Mouse (Mus musculus): ENCODE measurements around the gene 4931428L18Rik.
A peak's percentile ranks its signal among the peaks of the same experiment; 100 is the strongest.

4931428L18Rik gene

DNA sequence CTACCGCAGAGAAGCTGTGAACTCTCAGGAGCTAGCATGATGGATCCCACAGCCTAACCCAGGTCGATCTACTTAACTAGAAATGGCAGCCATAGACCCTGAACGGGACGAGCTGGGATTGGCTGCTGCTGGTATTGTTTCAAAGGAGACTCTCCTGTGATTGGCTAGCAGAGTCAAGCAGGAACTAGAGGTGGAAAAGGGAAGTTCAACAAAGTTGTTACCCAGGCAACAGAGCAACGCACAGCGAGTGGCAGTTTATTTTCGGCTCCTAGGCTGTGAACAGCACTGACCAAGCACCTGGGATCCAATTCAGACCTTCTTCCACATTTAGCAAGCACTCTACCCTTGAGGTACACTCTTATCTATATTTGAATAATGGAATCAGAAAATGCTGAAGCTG lies at the start of gene 4931428L18Rik, which contains the start of gene Pih1d3:
4931428L18Rik (minus strand) TSS at position 121 of the 400 bp plus-strand sequence.
Pih1d3 (plus strand) TSS at position 275 of the 400 bp plus-strand sequence.
- DNase-seq (ENCODE audit: low read depth, low spot score) = no peak

DNA sequence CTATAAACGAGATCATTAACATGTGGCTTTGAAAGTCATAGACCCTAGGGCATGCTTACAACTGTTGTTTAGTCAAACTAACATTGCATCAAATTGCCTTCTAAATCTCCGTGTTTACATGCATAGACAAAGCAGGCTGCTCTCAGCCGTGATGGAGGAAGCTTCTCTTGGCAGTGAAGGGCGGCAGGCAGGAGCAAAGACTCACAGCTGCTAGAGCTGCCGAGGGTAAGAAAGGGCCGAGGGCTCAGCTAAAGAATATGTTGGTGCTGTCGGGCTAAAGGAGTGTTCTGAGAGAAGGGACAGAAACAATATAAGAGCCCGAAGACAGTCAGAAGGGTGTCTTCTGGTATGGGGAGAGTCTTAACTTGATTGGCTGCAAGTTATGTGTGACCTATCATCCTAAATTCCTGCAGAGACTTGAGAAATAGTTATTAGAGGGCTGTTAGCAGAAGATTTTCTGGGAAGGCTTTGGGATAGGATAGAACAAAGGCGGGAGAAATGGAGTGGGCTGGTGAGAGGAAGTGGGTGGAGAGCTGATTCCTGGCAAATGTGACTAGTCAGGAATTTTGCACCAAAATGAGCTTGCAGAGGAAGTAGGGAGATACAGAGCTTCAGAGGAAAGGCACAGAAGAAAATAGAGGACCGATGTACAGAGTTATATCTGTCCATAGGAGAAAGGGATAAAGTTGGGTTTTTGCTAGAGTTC lies 37.9 kb upstream of the 4931428L18Rik start:
- no peak for DNase-seq (ENCODE audit: low read depth, low spot score)

DNA sequence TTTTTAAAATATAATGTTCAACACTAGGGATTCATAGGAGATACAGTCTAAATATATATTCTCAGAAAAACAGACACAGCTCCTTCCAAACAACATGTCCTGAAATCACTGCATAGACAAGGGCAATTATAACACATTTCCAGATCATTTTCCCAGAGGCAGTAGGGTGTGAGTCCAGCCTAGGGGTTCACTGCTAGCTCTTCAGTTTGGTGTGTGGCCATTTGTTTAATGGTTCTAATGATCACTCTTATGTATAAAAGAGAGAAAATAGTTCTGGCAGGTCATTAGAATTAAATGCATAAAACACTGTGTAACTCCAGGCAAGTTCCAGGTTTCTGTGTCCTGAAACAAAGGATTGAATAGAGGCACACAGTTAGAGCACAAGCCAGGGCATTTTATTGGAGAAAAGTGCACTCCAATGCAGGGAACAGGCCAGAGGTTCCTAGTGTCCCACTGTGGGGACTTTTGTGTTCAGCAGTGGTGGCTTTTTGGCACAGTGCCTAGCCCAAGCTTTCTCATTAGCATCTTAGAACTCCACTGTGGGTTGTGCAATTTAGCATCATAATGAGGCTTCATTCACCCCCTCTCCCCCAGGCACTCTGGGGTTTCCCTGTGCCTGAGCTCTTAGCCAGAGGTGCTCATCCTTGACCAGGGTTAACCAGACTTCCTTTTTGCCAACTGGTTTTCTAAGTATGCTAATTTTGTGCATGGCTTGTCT lies 11.0 kb upstream of the 4931428L18Rik start:
- no peak for DNase-seq (ENCODE audit: low read depth, low spot score)

DNA sequence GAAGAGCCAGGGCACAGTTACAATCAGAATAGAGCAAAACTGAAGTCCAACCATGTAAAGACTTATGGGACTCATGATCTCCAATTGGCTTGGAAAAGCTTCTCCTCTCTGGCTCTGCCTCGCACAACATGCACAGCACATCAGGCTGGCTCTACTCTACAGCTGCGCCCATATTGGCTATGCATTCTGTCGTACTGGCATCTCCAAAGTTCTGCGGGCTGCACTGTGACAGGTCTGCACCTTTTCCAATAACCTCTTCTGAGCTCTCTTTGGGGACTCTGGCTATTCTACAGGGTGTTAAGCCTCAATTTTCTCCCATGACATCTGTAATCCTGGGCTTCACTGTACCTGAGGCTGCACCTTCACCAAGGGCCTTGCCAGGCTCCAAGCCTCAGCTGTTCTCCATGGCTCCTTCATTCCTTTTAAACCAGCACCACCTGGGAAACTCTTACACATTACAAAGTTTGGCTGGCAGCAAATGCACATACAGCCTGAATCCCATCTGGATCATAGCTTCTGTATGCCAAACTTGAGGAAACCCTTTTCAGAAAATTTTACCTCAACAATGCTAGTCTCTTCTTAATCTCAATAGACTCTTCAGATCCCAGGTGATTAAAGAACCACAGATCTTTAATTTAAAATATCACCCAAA lies 1.8 kb downstream of the 4931428L18Rik start:
- no peak for DNase-seq (ENCODE audit: low read depth, low spot score)

DNA sequence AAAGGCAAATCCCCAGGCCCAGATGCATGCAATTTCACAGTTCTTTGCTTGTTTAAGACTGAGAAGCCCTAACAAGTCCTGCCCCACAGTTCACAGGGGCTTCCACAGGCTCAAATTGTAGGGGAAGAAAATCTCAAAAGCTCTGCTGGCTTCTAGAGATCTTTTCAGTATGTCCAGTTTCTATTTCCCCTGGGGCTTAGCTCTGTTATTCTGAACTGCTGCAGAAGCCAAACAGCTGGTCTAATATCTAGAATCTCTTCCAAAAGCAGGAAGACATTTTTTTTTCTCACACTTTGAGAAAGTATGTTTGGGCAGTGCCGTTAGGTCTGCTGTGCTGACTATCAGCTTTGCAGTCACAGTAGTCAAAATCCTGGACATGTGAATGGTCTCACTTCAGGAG lies 7.7 kb downstream of the 4931428L18Rik start:
- no peak for DNase-seq (ENCODE audit: low read depth, low spot score)

DNA sequence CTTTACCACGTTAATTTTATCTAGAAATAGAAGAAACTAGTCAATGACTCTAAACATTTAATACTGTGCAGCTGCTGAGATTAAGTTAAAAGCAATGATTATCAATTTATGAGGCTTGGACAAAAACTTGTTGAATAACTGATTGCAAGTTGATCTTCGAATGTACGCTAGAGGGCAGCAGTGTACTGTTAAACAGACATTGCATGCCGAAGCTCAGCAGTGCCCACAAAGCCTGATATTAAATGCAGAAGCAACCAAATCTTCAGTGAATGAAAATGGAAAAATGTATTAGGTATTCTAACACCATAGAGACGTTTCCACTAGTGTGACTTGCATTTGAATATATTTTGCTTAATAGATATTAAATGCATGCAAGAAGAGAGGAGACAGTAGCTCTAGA lies 12.3 kb downstream of the 4931428L18Rik start:
- DNase-seq (ENCODE audit: low read depth, low spot score) = peak; percentile 6

DNA sequence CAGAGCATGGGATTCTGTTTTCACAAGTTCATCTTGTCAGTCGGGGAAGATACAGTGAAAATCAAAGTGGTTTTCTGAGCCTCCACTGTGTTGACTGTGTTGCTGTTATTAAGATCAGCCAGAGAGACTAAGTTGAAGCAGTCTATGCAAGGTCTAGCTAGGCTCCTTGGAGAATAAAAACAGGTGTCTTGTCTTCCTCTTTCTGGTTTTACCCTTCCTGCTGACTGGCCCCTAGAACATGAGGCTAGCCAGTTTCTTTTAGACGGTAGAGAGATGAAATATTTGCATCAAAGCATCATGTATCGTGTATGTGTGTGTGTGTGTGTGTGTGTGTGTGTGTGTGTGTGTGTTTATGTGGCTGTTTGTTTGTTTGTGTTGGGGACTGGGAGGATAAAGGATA lies 16.7 kb downstream of the 4931428L18Rik start:
- DNase-seq (ENCODE audit: low read depth, low spot score) = no peak

DNA sequence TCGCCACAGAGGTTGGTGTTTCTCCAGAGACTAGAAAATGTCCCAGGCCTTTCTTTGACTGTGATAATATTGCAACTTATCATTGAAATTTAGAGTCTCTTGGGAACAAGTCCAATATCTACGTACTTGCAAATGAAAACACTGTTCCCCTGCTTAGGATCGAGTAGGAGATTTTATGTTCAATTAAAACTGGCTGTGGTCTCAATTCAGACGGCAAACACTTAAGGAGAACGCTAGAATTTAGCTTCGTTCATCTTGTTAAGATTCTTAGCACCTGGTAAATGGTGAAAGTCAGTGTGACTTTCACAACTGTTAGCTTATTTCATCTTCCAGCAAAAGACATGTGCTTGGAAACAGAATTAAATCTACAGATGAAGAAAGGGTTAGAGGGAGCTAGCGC lies 17.1 kb downstream of the 4931428L18Rik start:
- no peak for DNase-seq (ENCODE audit: low read depth, low spot score)

DNA sequence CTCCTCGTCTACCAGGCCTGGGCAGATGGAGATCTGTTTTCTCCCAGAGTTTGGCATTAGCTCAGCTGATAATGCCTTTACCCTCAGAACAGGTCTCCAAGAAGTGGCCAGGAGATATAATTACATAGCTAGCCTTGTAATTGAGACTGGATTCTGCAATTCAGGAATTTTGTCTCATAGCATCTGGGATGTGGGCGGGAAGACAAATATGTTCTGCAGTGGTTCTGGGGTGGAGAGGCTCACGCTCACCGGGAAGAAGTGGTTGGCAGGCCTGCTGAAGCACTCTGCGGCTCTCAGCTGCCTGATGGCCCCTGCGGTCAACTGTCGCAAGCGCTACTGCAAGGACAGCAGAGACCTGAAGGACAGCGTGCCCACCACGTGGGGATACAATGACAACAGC lies 18.7 kb downstream of the 4931428L18Rik start:
- no peak for DNase-seq (ENCODE audit: low read depth, low spot score)

DNA sequence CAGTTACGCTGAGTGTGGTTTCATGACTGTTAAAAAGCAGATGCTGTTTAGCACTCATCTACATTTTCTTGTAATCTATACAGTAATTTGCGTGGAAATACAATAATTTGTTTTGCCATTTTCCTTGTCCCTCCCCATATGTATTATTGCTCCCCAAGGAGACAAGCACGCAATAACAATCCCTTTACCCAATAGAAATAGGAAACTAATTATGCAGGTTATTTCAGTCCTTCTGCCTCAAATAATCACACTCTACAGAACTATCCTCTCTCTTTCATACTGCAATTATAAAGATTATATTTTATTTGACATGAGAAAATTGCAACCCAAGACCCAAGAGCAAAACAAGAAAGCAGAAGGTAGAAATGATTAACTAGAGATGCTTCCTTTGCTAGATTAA lies 25.5 kb downstream of the 4931428L18Rik start:
- DNase-seq (ENCODE audit: low read depth, low spot score) = no peak

DNA sequence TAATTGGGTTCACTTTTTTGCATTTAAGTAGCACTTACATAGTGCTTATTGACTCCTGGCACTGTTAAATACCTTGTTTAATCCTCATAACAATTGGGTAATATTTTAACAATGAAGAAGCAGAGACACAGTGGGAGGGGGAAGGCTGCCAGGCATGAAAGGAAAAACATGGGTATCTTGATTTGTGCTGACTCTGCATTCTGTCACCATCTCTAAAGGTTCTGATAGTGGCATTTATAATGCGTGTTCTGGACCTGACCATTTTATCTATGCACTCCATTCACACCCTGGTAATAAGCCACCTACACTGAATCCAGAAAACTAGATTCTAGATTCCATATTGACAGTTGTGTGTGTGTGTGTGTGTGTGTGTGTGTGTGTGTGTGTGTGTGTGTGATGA lies 26.9 kb downstream of the 4931428L18Rik start:
- no peak for DNase-seq (ENCODE audit: low read depth, low spot score)

DNA sequence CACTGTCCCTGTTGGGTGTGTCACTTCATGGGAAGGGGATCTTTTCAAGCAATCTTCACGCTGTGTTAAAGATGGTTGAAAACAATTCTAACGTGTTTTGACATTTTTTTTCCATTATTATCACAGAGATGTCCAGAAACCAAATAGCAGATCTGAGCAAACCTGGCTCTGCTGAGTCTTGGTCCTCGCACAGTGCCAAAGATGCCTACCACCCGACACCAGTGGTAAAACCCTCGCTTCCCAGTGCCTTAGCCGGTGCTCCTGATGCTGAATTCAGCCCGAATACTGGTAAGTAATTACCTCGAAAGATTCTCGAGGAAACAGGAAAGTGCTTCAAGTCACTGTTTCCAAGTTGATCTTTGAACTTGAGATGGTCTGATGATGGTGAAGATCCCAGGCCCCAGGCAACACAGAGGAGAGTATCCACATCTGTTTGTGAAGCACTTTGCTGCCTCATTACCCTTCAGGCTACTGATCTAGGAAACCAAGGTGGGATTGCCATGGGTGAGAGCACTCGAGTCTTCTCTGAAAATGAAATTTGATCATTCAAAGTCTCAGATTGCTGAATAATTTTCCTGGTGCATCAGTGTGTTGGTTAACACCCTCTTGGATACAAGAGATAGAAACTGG lies 32.1 kb downstream of the 4931428L18Rik start:
- DNase-seq (ENCODE audit: low read depth, low spot score) = no peak

DNA sequence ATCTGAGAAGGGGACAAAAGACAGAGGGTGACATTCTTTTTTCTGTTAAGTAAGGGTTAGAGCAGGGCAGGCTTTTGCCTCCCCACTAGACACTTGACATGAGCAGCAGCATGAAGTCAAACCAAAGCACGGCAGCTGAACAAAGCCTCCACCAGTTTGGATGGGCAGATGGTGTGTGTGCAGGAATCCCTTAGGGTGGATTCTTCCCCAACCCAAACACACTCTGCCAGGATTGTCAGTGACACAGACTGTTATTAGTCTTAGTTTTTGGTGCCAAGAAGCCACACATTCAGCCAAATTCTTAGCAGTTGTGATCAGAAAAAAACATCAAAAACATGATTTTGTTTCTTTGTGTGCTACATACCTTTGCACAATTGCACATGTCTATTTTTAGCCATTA lies 44.2 kb downstream of the 4931428L18Rik start:
- DNase-seq (ENCODE audit: low read depth, low spot score) = no peak

DNA sequence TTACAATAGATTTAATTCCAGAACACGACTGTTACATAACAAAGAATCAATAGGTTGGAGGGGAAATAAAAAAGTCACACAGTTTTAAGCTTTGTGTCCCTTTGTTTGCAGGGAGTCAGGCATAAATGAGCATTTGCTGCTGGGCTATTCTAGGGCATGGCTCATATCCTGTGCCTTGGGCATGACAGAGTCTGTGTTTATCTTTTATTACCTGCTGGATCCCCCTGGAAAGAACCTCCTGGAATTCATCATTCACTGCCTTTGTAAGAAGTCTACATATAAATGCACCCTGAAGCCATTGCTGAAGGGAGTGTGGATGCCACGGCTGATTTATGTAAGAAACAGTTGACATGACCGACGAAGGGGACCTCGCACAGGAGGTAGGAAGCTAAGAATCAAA lies 46.4 kb downstream of the 4931428L18Rik start, which contains the start of gene Lgsn:
Lgsn (plus strand) TSS at position 301 of the 400 bp plus-strand sequence.
- no peak for DNase-seq (ENCODE audit: low read depth, low spot score)

DNA sequence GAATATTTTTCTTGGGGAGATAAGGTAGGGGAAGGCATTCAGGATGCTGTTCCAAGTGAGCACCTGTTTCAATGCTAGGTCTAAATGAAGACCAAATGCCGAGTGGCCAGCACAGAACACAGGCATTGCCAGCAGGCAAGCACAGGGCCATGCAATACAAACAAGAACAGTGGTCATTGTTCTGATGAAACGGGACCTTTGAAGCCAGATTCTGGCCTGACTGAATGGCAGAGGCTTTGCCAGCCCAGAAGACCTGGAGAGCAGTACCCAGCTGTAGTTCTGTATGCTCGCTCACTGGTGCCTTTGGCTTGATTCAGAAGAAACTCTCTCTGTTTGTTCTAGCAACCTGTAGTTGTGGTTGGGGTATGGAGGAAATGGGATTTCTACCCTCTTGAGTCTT lies 47.1 kb downstream of the 4931428L18Rik start:
- DNase-seq (ENCODE audit: low read depth, low spot score) = no peak

DNA sequence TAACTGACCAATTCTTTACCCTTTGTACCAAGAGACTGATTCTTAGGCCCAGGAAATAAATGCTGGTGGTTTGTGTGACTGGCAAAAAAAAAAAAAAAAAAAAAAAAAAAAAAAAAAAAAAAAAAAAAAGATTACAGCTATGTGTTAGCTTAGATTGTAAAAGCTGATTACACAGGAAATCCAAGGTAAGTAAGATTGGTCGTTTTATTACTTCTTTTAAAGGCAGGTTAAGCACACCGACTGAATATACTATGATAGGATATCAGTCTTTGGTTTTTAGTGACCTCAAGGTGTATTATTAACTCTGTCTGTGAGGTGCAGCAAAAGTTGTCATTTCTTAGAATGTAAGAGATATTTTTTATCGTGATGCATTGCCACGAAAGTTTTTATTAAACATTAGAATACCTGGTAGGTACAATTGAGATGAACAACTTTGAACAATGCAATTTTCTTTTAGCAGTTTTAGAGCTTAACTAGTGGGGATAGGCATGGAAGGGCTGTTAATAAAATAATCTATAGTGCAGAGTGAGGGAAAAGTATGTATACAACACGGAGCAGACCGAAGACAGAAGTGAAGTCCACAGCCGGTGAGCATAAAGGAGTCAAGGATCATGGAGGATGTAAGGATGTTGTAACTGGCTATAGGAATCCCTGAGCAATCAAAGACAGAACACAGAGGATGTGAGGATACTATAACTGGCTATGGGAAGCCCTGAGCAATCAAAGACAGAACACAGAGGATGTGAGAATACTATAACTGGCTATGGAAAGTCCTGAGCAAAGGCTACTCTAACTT lies 57.0 kb downstream of the 4931428L18Rik start:
- no peak for DNase-seq (ENCODE audit: low read depth, low spot score)

DNA sequence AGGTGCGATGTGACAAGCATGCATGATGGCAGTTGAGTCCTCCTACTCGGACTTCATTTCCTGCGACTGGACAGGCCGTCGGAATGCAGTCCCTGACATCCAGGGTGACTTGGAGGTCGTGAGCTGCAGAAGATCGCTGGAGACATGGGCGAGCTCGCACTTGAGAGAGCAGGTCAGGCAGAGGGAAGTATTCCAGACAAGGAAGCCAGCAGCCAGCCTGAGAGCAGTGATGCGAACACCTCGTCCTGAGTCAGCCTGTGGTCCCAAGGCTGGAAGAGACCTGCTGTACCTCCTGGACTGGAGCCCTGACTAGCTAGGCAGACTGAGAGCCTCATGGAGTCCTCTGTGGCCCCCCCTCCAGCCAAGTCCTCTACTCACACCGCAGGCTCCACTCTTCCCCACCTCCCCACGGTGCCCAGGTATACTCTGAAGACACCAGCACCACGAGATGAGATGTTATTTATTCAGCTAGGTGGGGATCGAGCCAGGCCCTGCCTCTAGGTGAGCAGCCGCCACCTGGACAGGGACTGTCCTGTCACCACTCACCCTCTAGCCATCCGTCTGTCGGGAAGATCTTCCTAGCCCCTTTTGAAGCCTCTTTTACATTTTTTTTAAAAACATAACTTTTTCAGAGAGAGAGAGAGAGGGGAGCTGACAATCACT lies 57.8 kb downstream of the 4931428L18Rik start:
- no peak for DNase-seq (ENCODE audit: low read depth, low spot score)

DNA sequence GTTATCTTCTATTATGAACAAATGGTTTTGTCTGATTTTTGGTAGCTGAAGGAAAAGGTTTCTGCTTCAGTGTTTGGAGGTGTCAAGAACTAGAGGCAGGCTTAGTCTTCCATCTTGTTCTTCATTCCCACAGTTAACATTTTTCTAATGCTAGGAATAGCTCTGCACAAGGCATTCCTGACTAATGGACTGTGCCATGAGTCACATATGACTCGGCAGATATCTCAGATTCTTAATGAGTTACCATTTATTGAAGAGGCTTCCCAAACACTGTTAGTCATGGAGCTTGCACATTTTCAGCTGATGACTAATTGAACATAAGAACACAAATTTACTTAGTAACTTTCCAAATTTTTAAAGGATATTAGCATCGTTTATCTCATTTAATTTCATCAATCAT lies 65.6 kb downstream of the 4931428L18Rik start:
- no peak for DNase-seq (ENCODE audit: low read depth, low spot score)

DNA sequence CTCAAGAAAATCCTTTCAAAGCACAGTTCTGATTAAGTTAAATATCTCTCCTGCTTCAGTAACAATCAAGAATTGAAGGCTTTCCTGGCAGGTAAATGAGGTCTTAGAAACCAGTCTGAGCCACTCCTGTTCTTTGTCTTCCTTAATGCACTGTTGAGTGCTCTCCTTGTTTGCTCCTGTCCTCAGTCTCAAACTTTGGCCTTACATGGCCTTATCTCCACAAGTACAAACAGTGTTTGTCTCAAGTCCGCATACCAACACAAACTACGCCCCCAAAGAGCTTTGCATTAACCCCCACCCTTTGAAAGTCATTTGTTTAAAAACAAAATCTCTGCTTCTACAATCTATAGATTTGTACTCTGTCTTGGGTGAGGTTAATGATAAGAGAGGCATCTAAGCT lies 66.3 kb downstream of the 4931428L18Rik start:
- no peak for DNase-seq (ENCODE audit: low read depth, low spot score)

DNA sequence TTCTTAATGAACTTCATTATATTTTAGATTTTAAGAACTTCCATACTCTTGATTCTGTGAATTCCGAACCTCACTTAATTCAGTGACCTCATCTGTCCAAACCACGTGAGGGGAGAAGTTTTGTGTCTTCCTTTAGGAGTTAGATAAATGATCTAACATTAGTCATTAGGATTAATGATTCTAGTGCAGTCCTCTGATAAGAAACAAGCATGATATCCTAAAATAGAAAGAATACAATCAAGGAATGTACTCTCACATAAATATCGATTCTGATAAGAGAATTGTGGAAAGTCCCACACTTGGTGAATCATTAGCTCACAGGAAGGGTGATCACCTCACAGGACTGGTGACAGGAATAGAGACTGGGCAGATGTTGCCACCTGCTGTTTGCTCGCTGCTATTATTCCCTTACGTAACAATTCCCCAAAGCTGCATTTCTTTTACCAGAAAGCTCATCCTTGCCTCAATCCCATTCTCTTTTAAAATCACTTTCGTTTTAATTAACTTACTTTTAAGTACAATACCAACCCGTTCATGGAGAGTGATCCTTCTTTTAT lies 68.6 kb downstream of the 4931428L18Rik start:
- DNase-seq (ENCODE audit: low read depth, low spot score) = peak; percentile 57
